Mouse (Mus musculus) cortical plate, adult 2 months (tissue): ENCODE measurements around the gene Nr5a1.

Source experiments
- CTCF ChIP-seq: fragments of 200-500 bp; IDR thresholded peaks from 2 replicates; pipeline ENCODE4 v1.5.1; 2011; ENCODE audit warnings: mild to moderate bottlenecking, control low read depth, low read length; ENCODE audit not compliant: insufficient read depth; ENCODE audit errors: extremely low read depth
- POLR2A ChIP-seq: fragments of 200-500 bp; IDR thresholded peaks from 2 replicates; pipeline ENCODE4 v1.6.1; 2011; ENCODE audit warnings: mild to moderate bottlenecking, low read length, control low read depth; ENCODE audit not compliant: insufficient read depth; ENCODE audit errors: extremely low read depth

- TF ChIP-seq CTCF = no peak
- no peak; the same call in 1 of the 2 replicates for TF ChIP-seq POLR2A
Measured at GRCm38 (mm10) chr2:38643625-38644427, 70.5 kb downstream of the Nr5a1 start, which contains the start of gene Psmb7.
